Mouse (Mus musculus): ENCODE data around the gene Gm38655.
A peak's percentile ranks its signal among the peaks of the same experiment; 100 is the strongest.

- TF ChIP-seq EP300 (IDR thresholded peaks at IDR 0.05; ENCODE audit: low read depth) (no peak), CTCF (IDR thresholded peaks at IDR 0.05; ENCODE audit: low read depth) (peak; percentile 54)
These were observed 35.3 kb downstream of the Gm38655 start for GRCm38 (mm10) chr17:25139960-25140359.

Measured in liver, embryonic 14.5 days (tissue).